Mouse (Mus musculus) lung, embryonic 14.5 days (tissue): ENCODE measurements around the gene Arhgap6. TPM values are rescaled to one million over a fixed set of nuclear protein-coding genes. Genes with fewer than 3 reads are reported as not detected.
A peak's percentile ranks its signal among the peaks of the same experiment; 100 is the strongest.

Experiments
- ATAC-seq: fragments of 200-750 bp; cut with Nextera tagmentation; 2 replicates; pipeline ENCODE4 v1.8.0; 2017; ENCODE audit warnings: mild to moderate bottlenecking, moderate TSS enrichment, moderate library complexity; ENCODE audit not compliant: insufficient read depth
- DNase-seq: peaks from one replicate; pipeline ENCODE4 v3.0.0-alpha.2; 2015
- H3K27ac ChIP-seq: fragments of 300-500 bp; sonication (generic); 2 replicates; pipeline ENCODE4 v1.5.1; 2014; ENCODE audit warnings: low read depth, mild to moderate bottlenecking, moderate library complexity
- H3K27me3 ChIP-seq: fragments of 300-500 bp; sonication (generic); 2 replicates; pipeline ENCODE4 v1.6.1; 2014; ENCODE audit warnings: low read length, control low read depth; ENCODE audit not compliant: insufficient read depth
- H3K36me3 ChIP-seq: fragments of 300-500 bp; sonication (generic); 2 replicates; pipeline ENCODE4 v1.6.1; 2014; ENCODE audit warnings: control low read depth; ENCODE audit not compliant: insufficient read depth
- H3K4me1 ChIP-seq: fragments of 300-500 bp; sonication (generic); 2 replicates; pipeline ENCODE4 v1.6.1; 2014; ENCODE audit warnings: antibody characterized with exemption, control low read depth; ENCODE audit not compliant: insufficient read depth
- H3K4me2 ChIP-seq: fragments of 300-500 bp; sonication (generic); 2 replicates; pipeline ENCODE4 v1.6.1; 2014; ENCODE audit warnings: mild to moderate bottlenecking
- H3K4me3 ChIP-seq: fragments of 300-500 bp; sonication (generic); 2 replicates; pipeline ENCODE4 v1.5.1; 2014; ENCODE audit warnings: low read depth, low read length
- H3K9ac ChIP-seq: fragments of 300-500 bp; sonication (generic); 2 replicates; pipeline ENCODE4 v1.6.1; 2014
- H3K9me3 ChIP-seq: fragments of 300-500 bp; sonication (generic); 2 replicates; pipeline ENCODE4 v1.6.1; 2016; ENCODE audit warnings: low read depth, low read length, control low read depth
- CTCF ChIP-seq: IDR thresholded peaks from 2 replicates; pipeline ENCODE4 v1.5.1; 2016; ENCODE audit warnings: antibody characterized with exemption, low read depth
- WGBS: fragments of 180-500 bp; shearing (Covaris S2); extraction: QIAGEN DNeasy Blood & Tissue Kit; methylation state at CpG from one replicate; pipeline ENCODE4 v1.1.7; 2014; 5-methylcytosine and 5-hydroxymethylcytosine counted together
- polyA plus RNA-seq: library from polyadenylated mRNA; unstranded; fragments of >200 nt; fragmentation: Nextera tagmentation; extraction: Ambion mirVana; gene quantifications from 2 replicates; pipeline ENCODE4 v1.2.1, GENCODE M21; 2014

The Arhgap6 gene
- polyA plus RNA-seq, 1 experiment from 2014 or later: 21.7 TPM

- ATAC-seq: peak; percentile 88
- Histone ChIP-seq H3K9me3 (no peaks in the 10 kb centered on the region), H3K27me3 (no peaks in the 10 kb centered on the region), H3K27ac (no peak overlapping the region), H3K4me1 (no peaks in the 10 kb centered on the region), H3K4me3 (no peak overlapping the region), H3K36me3 (no peaks in the 10 kb centered on the region), H3K4me2 (no peak overlapping the region), H3K9ac (no peak overlapping the region)
- 47% methylated on average over 2 of the region's 2 CpGs for WGBS
- no peak for TF ChIP-seq CTCF
- DNase-seq: peak; percentile 22
Measured at GRCm38 (mm10) chrX:168980370-168980769, 185.5 kb downstream of the Arhgap6 start.

DNA sequence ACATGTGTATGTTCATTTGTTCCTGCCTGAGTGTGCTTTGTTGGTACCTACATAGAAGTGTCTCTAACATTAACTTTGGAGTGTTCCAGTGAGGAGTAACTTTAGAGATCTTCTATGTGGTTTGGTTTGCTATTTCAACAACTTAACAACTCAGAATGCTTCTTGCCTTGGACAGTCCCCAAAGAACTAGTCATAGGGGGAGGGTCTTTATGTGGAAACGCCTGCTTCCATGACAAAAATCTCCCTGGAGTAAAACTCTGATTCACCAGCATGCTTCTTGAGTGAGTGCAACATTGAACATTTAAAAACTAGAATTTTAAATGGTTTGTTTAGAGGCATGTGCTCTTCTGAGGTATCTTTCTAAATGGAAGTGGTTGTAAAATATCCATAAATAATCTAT, 212.2 kb downstream of the Arhgap6 start:
- no peak for TF ChIP-seq CTCF
- Histone ChIP-seq H3K4me1 (no peaks in the 10 kb centered on the region), H3K9ac (no peak overlapping the region), H3K36me3 (no peaks in the 10 kb centered on the region), H3K27me3 (no peaks in the 10 kb centered on the region), H3K4me2 (no peak overlapping the region), H3K27ac (no peak overlapping the region), H3K9me3 (no peaks in the 10 kb centered on the region), H3K4me3 (no peak overlapping the region)
- DNase-seq (no peak), ATAC-seq (no peak)
- WGBS: 55% methylated on average over 1 of the region's 1 CpGs

DNA sequence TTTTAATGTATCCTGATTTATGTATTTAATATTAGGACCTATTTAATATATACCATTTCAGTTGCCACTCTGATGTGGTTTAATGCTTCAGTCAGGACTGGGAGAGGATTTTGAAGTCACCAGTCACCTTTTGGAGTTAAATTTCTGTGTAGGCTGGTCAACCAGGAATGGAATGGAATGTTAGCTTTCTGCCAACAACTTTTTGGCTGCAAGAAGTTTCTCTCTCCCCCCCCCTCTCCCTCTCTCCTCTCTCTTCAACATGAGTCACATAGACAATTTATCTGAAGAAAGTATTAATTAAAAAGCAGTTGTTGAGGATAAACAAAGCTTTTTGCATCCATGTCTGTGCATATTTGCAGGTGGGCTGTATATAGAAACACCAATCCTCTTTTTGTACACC, 217.8 kb downstream of the Arhgap6 start:
- Histone ChIP-seq H3K27ac (no peak overlapping the region), H3K4me3 (no peak overlapping the region), H3K4me2 (no peak overlapping the region), H3K4me1 (no peaks in the 10 kb centered on the region), H3K36me3 (no peaks in the 10 kb centered on the region), H3K27me3 (no peaks in the 10 kb centered on the region), H3K9me3 (no peaks in the 10 kb centered on the region), H3K9ac (no peak overlapping the region)
- DNase-seq (peak; percentile 29), ATAC-seq (no peak)
- TF ChIP-seq CTCF: no peak

DNA sequence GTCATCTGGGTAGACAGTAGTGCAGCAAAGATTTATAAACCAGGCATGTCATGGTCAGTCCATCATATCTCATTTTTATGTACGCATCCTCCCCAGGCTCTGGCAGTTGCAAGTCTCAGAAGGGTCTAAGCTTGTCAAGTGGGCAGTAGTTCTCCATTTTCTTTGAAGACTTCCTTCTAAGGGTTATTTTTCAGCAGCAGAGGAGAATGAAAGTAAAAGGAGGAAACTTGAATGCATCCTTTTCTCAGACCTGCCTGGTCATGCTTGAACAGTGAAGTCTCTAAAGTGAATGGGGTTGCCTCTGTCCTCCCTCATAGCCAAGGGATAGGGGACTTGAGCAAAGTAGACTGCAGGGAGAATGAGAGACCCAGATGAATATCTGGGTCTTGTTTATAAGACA, 239.5 kb downstream of the Arhgap6 start:
- Histone ChIP-seq H3K4me3 (no peak overlapping the region), H3K27ac (no peak overlapping the region), H3K36me3 (no peaks in the 10 kb centered on the region), H3K9me3 (no peaks in the 10 kb centered on the region), H3K9ac (no peak overlapping the region), H3K4me2 (no peak overlapping the region), H3K27me3 (no peaks in the 10 kb centered on the region), H3K4me1 (no peaks in the 10 kb centered on the region)
- TF ChIP-seq CTCF: no peak
- DNase-seq: no peak
- no peak for ATAC-seq
- WGBS: 94% methylated on average over 1 of the region's 1 CpGs

- DNase-seq (peak; percentile 82), ATAC-seq (peak; percentile 98)
- Histone ChIP-seq H3K27ac (peak overlapping the region; percentile 69; the same call in 1 of the 2 replicates), H3K4me2 (peak overlapping the region; percentile 58), H3K4me1 (no peaks in the 10 kb centered on the region), H3K9ac (peak overlapping the region; percentile 54), H3K9me3 (no peaks in the 10 kb centered on the region), H3K4me3 (peak overlapping the region; percentile 43), H3K36me3 (no peaks in the 10 kb centered on the region), H3K27me3 (no peaks in the 10 kb centered on the region)
- peak; percentile 48 for TF ChIP-seq CTCF
- WGBS: 10% methylated on average over 31 of the region's 32 CpGs
Measured at GRCm38 (mm10) chrX:169036403-169037296, 241.8 kb downstream of the Arhgap6 start.

DNA sequence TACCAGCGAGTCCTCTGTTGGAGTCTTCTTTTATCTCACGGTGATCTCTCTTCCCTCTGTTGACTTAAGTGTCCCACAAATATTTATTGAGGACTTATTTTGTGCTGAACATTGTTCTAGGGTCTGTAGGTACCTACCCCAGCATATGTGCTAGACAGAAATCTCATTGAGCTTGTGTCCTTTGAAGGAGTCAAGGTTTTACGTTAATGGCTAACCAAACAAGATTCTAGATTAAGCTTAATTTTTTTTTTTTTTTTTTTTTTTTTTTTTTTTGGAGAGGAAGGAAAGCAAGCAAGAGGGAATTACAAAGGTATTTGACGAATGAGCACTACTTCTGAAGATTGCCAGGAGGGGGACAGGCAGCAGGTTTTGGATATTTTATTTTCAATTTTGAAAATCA, 242.5 kb downstream of the Arhgap6 start:
- no peak overlapping the region for H3K27ac ChIP-seq
- no peak for TF ChIP-seq CTCF
- 36% methylated on average over 4 of the region's 4 CpGs for WGBS
- no peaks in the 10 kb centered on the region for H3K36me3 ChIP-seq
- peak overlapping the region; percentile 54; the same call in 1 of the 2 replicates for H3K9ac ChIP-seq
- peak overlapping the region; percentile 58 for H3K4me2 ChIP-seq
- no peaks in the 10 kb centered on the region for H3K27me3 ChIP-seq
- H3K4me3 ChIP-seq: peak overlapping the region; percentile 43
- no peaks in the 10 kb centered on the region for H3K4me1 ChIP-seq
- DNase-seq (no peak), ATAC-seq (no peak)
- no peaks in the 10 kb centered on the region for H3K9me3 ChIP-seq

DNA sequence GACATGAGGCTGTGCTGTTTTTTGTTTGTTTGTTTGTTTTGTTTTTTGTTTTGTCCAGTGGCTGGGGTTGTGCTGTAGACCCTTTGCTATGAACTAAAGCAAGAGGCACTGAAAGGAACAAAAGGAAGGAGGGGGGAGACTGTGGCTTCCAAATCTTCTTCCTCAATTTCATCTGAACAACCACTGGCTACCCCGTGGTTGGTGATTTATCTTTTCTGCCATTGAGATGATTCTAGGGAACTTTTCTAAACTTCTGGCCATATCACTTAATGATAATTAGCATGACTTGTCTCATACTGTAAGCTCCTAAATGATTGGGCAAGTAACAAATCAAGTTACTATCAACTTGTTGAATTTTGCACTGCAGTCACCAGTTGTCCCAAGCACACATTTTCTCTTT, 249.0 kb downstream of the Arhgap6 start:
- TF ChIP-seq CTCF: no peak
- Histone ChIP-seq H3K9ac (no peak overlapping the region), H3K4me3 (no peak overlapping the region), H3K27me3 (no peaks in the 10 kb centered on the region), H3K36me3 (no peaks in the 10 kb centered on the region), H3K4me1 (no peaks in the 10 kb centered on the region), H3K27ac (no peak overlapping the region), H3K4me2 (no peak overlapping the region), H3K9me3 (no peaks in the 10 kb centered on the region)
- no peak for ATAC-seq
- no peak for DNase-seq
- WGBS: 64% methylated on average over 1 of the region's 1 CpGs
